Mouse (Mus musculus) limb, embryonic 10.5 days (tissue): ENCODE data around the gene Gm34653. TPM values are rescaled to one million over a fixed set of nuclear protein-coding genes. Genes with fewer than 3 reads are reported as not detected.
"Not testable (repeated sequence)": the region's sequence is repeated elsewhere in the genome, so short reads cannot be mapped to it uniquely, and the experiment has no call there.

ENCODE experiments used
- DNase-seq: peaks from one replicate; pipeline ENCODE4 v3.0.0-alpha.2; 2017; ENCODE audit warnings: low spot score
- H3K27ac ChIP-seq: fragments of 300-500 bp; sonication (generic); 2 replicates; pipeline ENCODE4 v1.5.1; 2016; ENCODE audit warnings: mild to moderate bottlenecking
- H3K27me3 ChIP-seq: fragments of 300-500 bp; sonication (generic); 2 replicates; pipeline ENCODE4 v1.6.1; 2016; ENCODE audit warnings: low read depth, mild to moderate bottlenecking; ENCODE audit not compliant: poor library complexity, severe bottlenecking
- H3K36me3 ChIP-seq: fragments of 300-500 bp; sonication (generic); 2 replicates; pipeline ENCODE4 v1.6.1; 2016; ENCODE audit warnings: mild to moderate bottlenecking, moderate library complexity
- H3K4me1 ChIP-seq: fragments of 300-500 bp; sonication (generic); 2 replicates; pipeline ENCODE4 v1.6.1; 2016
- H3K4me3 ChIP-seq: fragments of 300-500 bp; sonication (generic); 2 replicates; pipeline ENCODE4 v1.5.1; 2016; ENCODE audit warnings: mild to moderate bottlenecking, moderate library complexity
- H3K9me3 ChIP-seq: fragments of 300-500 bp; sonication (generic); replicated peaks from 2 replicates; pipeline ENCODE4 v1.6.1; 2016; ENCODE audit warnings: mild to moderate bottlenecking
- WGBS: fragments of 180-500 bp; shearing (Covaris S2); methylation state at CpG from one replicate; pipeline ENCODE4 v1.1.7; 2016; 5-methylcytosine and 5-hydroxymethylcytosine counted together
- polyA plus RNA-seq: library from polyadenylated mRNA; unstranded; fragments of >200 nt; fragmentation: Nextera tagmentation; extraction: Ambion mirVana; gene quantifications from 2 replicates; pipeline ENCODE4 v1.2.1, GENCODE M21; 2016

Gm34653 gene
- polyA plus RNA-seq, 1 experiment from 2014 or later: not detected

- no peak overlapping the region for H3K27ac ChIP-seq
- no peak for DNase-seq
- 78% methylated on average over 3 of the region's 3 CpGs for WGBS
- peaks cover 29% of the 10 kb centered on the region for H3K4me1 ChIP-seq
- no peaks in the 10 kb centered on the region for H3K9me3 ChIP-seq
- peaks cover 44% of the 10 kb centered on the region for H3K36me3 ChIP-seq
- peak overlapping the region; percentile 72 for H3K4me3 ChIP-seq
- no peaks in the 10 kb centered on the region for H3K27me3 ChIP-seq
These were observed 29.1 kb upstream of the Gm34653 start for GRCm38 (mm10) chr2:34803746-34804145.

GRCm38 (mm10) chr2:34804172-34804571, 28.6 kb upstream of the Gm34653 start:
- H3K36me3 ChIP-seq: peaks cover 48% of the 10 kb centered on the region

GRCm38 (mm10) chr2:34804815-34805214, 28.0 kb upstream of the Gm34653 start:
- Histone ChIP-seq H3K4me3 (no peak overlapping the region), H3K27ac (no peak overlapping the region), H3K36me3 (peaks cover 54% of the 10 kb centered on the region), H3K4me1 (peaks cover 20% of the 10 kb centered on the region), H3K27me3 (no peaks in the 10 kb centered on the region), H3K9me3 (no peaks in the 10 kb centered on the region)
- 98% methylated on average over 1 of the region's 1 CpGs for WGBS
- no peak for DNase-seq

More at GRCm38 (mm10) chr2:34804172-34804571, 28.6 kb upstream of the Gm34653 start:
- Histone ChIP-seq H3K27me3 (no peaks in the 10 kb centered on the region), H3K4me1 (peaks cover 25% of the 10 kb centered on the region), H3K4me3 (no peak overlapping the region), H3K9me3 (no peaks in the 10 kb centered on the region), H3K27ac (no peak overlapping the region)
- no peak for DNase-seq
- WGBS: 94% methylated on average over 2 of the region's 2 CpGs

GRCm38 (mm10) chr2:34805364-34805950, 27.4 kb upstream of the Gm34653 start:
- no peak for DNase-seq
- peaks cover 13% of the 10 kb centered on the region for H3K4me1 ChIP-seq
- no peak overlapping the region for H3K4me3 ChIP-seq
- no peak overlapping the region for H3K27ac ChIP-seq
- no peaks in the 10 kb centered on the region for H3K9me3 ChIP-seq
- H3K36me3 ChIP-seq: peaks cover 61% of the 10 kb centered on the region
- no peaks in the 10 kb centered on the region for H3K27me3 ChIP-seq
- 89% methylated on average over 10 of the region's 10 CpGs for WGBS

- Histone ChIP-seq H3K4me3 (no peak overlapping the region), H3K4me1 (peaks cover 11% of the 10 kb centered on the region), H3K27ac (no peak overlapping the region), H3K36me3 (peaks cover 87% of the 10 kb centered on the region), H3K27me3 (no peaks in the 10 kb centered on the region), H3K9me3 (no peaks in the 10 kb centered on the region)
- 85% methylated on average over 2 of the region's 2 CpGs for WGBS
- DNase-seq: no peak
These were observed 24.8 kb upstream of the Gm34653 start for GRCm38 (mm10) chr2:34808057-34808456.

- Histone ChIP-seq H3K36me3 (peaks cover 93% of the 10 kb centered on the region), H3K27me3 (no peaks in the 10 kb centered on the region), H3K27ac (no peak overlapping the region), H3K4me1 (peaks cover 3% of the 10 kb centered on the region; the same call in 1 of the 2 replicates), H3K4me3 (no peak overlapping the region), H3K9me3 (no peaks in the 10 kb centered on the region)
- WGBS: 97% methylated on average over 1 of the region's 1 CpGs
- DNase-seq: no peak
These were observed 23.2 kb upstream of the Gm34653 start for GRCm38 (mm10) chr2:34809568-34809967.

- H3K4me1 ChIP-seq: no peaks in the 10 kb centered on the region
- no peaks in the 10 kb centered on the region for H3K9me3 ChIP-seq
- WGBS: 96% methylated on average over 3 of the region's 3 CpGs
- H3K4me3 ChIP-seq: no peak overlapping the region
- no peak for DNase-seq
- H3K27me3 ChIP-seq: no peaks in the 10 kb centered on the region
- H3K27ac ChIP-seq: no peak overlapping the region
- peaks cover 94% of the 10 kb centered on the region for H3K36me3 ChIP-seq
These were observed 22.0 kb upstream of the Gm34653 start for GRCm38 (mm10) chr2:34810775-34811174.

- Histone ChIP-seq H3K4me1 (no peaks in the 10 kb centered on the region), H3K36me3 (peaks cover 92% of the 10 kb centered on the region), H3K4me3 (no peak overlapping the region), H3K27me3 (no peaks in the 10 kb centered on the region), H3K9me3 (no peaks in the 10 kb centered on the region), H3K27ac (no peak overlapping the region)
- no peak for DNase-seq
- 90% methylated on average over 7 of the region's 7 CpGs for WGBS
These were observed 20.1 kb upstream of the Gm34653 start for GRCm38 (mm10) chr2:34812706-34813105.

- H3K9me3 ChIP-seq, H3K4me3 ChIP-seq, DNase-seq, H3K27me3 ChIP-seq, H3K4me1 ChIP-seq, H3K27ac ChIP-seq: not testable (repeated sequence)
- WGBS: 94% methylated on average over 2 of the region's 2 CpGs
- H3K36me3 ChIP-seq: peaks cover 87% of the 10 kb centered on the region
These were observed 16.9 kb upstream of the Gm34653 start for GRCm38 (mm10) chr2:34815893-34816292.

- H3K36me3 ChIP-seq: peaks cover 77% of the 10 kb centered on the region
- 91% methylated on average over 2 of the region's 2 CpGs for WGBS
These were observed 14.3 kb upstream of the Gm34653 start for GRCm38 (mm10) chr2:34818492-34818891.

GRCm38 (mm10) chr2:34825827-34826459, 6.9 kb upstream of the Gm34653 start, which contains the start of gene Fbxw2:
Gene Fbxw2, minus strand, starts transcription at chr2:34826311.
- peak; percentile 97 for DNase-seq
- H3K4me1 ChIP-seq: peaks cover 17% of the 10 kb centered on the region
- peak within 1 kb of the TSS; percentile 89 for H3K27ac ChIP-seq
- no peaks in the 10 kb centered on the region for H3K27me3 ChIP-seq
- WGBS: under 1% methylated on average over 57 of the region's 57 CpGs
- H3K4me3 ChIP-seq: peak within 1 kb of the TSS; percentile 91
- peaks cover 16% of the 10 kb centered on the region for H3K36me3 ChIP-seq
- H3K9me3 ChIP-seq: 0 out of 2 replicates have a peak, but pooled peaks cover 2% of the 10 kb centered on the region

More at GRCm38 (mm10) chr2:34818492-34818891, 14.3 kb upstream of the Gm34653 start:
- Histone ChIP-seq H3K27ac (no peak overlapping the region), H3K4me3 (no peak overlapping the region), H3K27me3 (no peaks in the 10 kb centered on the region), H3K9me3 (no peaks in the 10 kb centered on the region), H3K4me1 (no peaks in the 10 kb centered on the region)
- DNase-seq: no peak

- DNase-seq: peak; percentile 41
- peak overlapping the region; percentile 89 for H3K27ac ChIP-seq
- H3K4me3 ChIP-seq: peak overlapping the region; percentile 91
- H3K9me3 ChIP-seq: 0 out of 2 replicates have a peak, but pooled peaks cover 2% of the 10 kb centered on the region
- WGBS: 34% methylated on average over 20 of the region's 21 CpGs
- H3K36me3 ChIP-seq: peaks cover 11% of the 10 kb centered on the region
- H3K4me1 ChIP-seq: peaks cover 17% of the 10 kb centered on the region
- no peaks in the 10 kb centered on the region for H3K27me3 ChIP-seq
These were observed 6.2 kb upstream of the Gm34653 start for GRCm38 (mm10) chr2:34826460-34827231.

GRCm38 (mm10) chr2:34827591-34827990, 5.2 kb upstream of the Gm34653 start:
- 87% methylated on average over 4 of the region's 4 CpGs for WGBS
- no peak overlapping the region for H3K4me3 ChIP-seq
- peaks cover 2% of the 10 kb centered on the region; the same call in 1 of the 2 replicates for H3K36me3 ChIP-seq
- H3K4me1 ChIP-seq: peaks cover 17% of the 10 kb centered on the region
- no peak for DNase-seq
- 0 out of 2 replicates have a peak, but pooled peaks cover 2% of the 10 kb centered on the region for H3K9me3 ChIP-seq
- H3K27ac ChIP-seq: no peak overlapping the region
- no peaks in the 10 kb centered on the region for H3K27me3 ChIP-seq
